Mouse (Mus musculus) liver, embryonic 14.5 days (tissue): ENCODE measurements around the gene Cdkl4.

Experiments
- CTCF ChIP-seq: IDR thresholded peaks from 2 replicates; pipeline ENCODE4 v1.5.1; 2016; ENCODE audit warnings: antibody characterized with exemption, low read depth, control low read depth
- EP300 ChIP-seq: IDR thresholded peaks from 2 replicates; pipeline ENCODE4 v1.6.1; 2016; ENCODE audit warnings: antibody characterized with exemption, low read depth

GRCm38 (mm10) chr17:80546227-80546626, 31.4 kb downstream of the Cdkl4 start:
- TF ChIP-seq CTCF (no peak), EP300 (no peak)
